Mouse (Mus musculus) stomach, postnatal 0 days (tissue): ENCODE results near the gene Pgpep1.

Experiments
- CTCF ChIP-seq: IDR thresholded peaks from 2 replicates; pipeline ENCODE4 v1.5.1; 2016; ENCODE audit warnings: antibody characterized with exemption, low read depth, mild to moderate bottlenecking, moderate library complexity
- EP300 ChIP-seq: optimal IDR thresholded peaks from 2 replicates; pipeline ENCODE3; 2016; ENCODE audit warnings: antibody characterized with exemption

DNA sequence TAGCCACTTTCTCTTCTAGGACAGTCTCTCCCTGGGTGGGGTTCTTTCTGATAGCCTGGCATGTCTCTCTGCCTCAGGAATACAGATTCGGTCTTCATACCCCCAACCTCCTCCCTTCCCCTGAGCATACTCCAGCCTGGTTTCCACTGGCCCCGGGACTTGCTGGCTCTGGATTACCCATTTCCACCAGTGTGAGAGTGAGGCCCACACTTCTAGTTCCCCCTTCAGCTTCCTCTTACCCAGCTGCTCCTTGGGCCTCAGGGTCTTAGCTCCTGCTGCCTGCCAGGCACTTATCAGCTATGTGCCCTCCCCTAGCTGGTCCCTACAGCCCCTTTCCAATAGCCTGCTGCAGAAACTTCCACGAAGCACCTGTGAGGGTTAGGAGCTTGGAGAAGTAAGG lies 44.3 kb downstream of the Pgpep1 start, which contains the start of gene Lrrc25:
- TF ChIP-seq EP300, result no peak
- TF ChIP-seq CTCF, result no peak
